Mouse (Mus musculus): Measurements from ENCODE around the gene Gm11042. TPM values are rescaled to one million over a fixed set of nuclear protein-coding genes. Genes with fewer than 3 reads are reported as not detected.

Gm11042 gene
- polyA plus RNA-seq, 1 experiment from 2014 or later: not detected

- no peak overlapping the region for H3K9ac ChIP-seq (replicated peaks; ENCODE audit: low read depth, low read length)
- H3K9me3 ChIP-seq (ENCODE audit: control insufficient read depth, low read length): no peaks in the 10 kb centered on the region
- ATAC-seq: peak; percentile 79
- H3K4me2 ChIP-seq (ENCODE audit: low read length): no peak overlapping the region
- H3K27ac ChIP-seq (ENCODE audit: low read length): no peak overlapping the region
- WGBS: 19% methylated on average over 13 of the region's 13 CpGs
- no peaks in the 10 kb centered on the region for H3K36me3 ChIP-seq (ENCODE audit: control insufficient read depth, insufficient read depth)
- H3K4me1 ChIP-seq (replicated peaks; ENCODE audit: control insufficient read depth, insufficient read depth, low read length): no peaks in the 10 kb centered on the region
- no peaks in the 10 kb centered on the region for H3K27me3 ChIP-seq (replicated peaks; ENCODE audit: control insufficient read depth, insufficient read depth, low read length)
- no peak overlapping the region for H3K4me3 ChIP-seq (replicated peaks; ENCODE audit: low read length)
Measured at GRCm38 (mm10) chr12:74333016-74333415, 16.8 kb upstream of the Gm11042 start.

DNA sequence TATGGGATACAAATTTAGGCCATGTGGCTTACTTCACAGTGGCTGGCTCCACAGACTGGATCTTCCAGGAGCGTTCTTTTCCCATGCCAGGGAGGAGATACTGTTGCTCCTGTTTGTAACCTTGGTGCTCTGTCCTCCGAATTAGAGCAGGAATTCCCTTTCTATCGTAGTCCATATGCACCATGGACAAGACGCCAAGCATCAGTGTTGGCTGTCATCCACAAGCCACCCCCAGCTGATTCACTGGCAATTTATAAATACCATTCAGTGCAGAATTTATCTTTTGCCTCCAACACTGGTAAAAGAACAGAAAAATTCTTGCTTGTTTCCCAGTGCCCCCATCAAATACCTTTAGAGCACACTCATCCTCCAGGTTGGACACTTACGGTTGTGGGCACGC, 13.6 kb upstream of the Gm11042 start:
- H3K9me3 ChIP-seq (ENCODE audit: control insufficient read depth, low read length): no peaks in the 10 kb centered on the region
- H3K4me2 ChIP-seq (ENCODE audit: low read length): no peak overlapping the region
- no peaks in the 10 kb centered on the region for H3K27me3 ChIP-seq (replicated peaks; ENCODE audit: control insufficient read depth, insufficient read depth, low read length)
- H3K36me3 ChIP-seq (ENCODE audit: control insufficient read depth, insufficient read depth): no peaks in the 10 kb centered on the region
- WGBS: 85% methylated on average over 6 of the region's 6 CpGs
- H3K4me3 ChIP-seq (replicated peaks; ENCODE audit: low read length): no peak overlapping the region
- no peak overlapping the region for H3K27ac ChIP-seq (ENCODE audit: low read length)
- H3K4me1 ChIP-seq (replicated peaks; ENCODE audit: control insufficient read depth, insufficient read depth, low read length): no peaks in the 10 kb centered on the region
- H3K9ac ChIP-seq (replicated peaks; ENCODE audit: low read depth, low read length): no peak overlapping the region
- no peak for ATAC-seq

DNA sequence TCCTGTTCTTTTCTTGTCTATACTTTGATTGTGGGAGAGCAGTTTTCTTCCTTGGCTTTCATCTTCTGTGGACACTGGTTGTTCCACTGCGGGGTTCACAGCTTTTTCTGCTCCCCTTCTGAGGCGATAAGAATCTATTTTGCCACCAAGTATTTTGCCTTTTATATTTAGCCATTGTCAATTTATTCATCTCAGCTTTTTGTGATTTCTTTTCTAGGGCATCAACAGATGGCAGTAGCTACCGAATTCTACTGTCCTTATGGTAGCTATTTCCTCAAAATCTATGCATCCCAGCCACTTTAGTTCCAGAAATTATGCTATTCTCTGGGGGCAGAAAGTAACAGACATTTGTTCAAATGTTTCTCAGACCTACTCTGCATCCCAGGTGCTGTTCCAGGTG, 10.4 kb upstream of the Gm11042 start:
- 0 out of 2 replicates have a peak, but pooled peaks have one; percentile 4 for ATAC-seq

DNA sequence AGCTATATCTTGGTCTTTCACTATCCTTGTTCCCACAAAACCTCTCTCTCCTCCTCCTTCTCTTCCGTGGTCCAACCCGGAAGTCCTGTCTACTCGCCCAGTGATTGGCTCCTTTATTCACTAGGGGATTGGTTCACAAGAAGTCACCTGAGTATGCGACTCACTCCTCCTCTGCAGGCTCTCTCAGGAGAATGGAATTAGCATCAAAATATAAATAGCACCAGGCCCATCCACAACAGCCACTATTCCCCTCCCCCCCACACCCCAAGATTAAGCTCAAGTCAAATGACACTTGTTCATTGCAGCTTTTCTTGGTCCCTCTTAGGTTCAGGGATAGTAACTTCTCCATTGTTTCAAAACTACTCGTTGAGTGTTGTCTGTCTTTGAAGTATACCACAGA, 5.8 kb upstream of the Gm11042 start:
- ATAC-seq: no peak
- no peaks in the 10 kb centered on the region for H3K9me3 ChIP-seq (ENCODE audit: control insufficient read depth, low read length)
- 87% methylated on average over 5 of the region's 5 CpGs for WGBS
- H3K36me3 ChIP-seq (ENCODE audit: control insufficient read depth, insufficient read depth): no peaks in the 10 kb centered on the region
- H3K4me1 ChIP-seq (replicated peaks; ENCODE audit: control insufficient read depth, insufficient read depth, low read length): 0 out of 2 replicates have a peak, but pooled peaks cover 2% of the 10 kb centered on the region
- H3K4me2 ChIP-seq (ENCODE audit: low read length): no peak overlapping the region
- no peak overlapping the region for H3K4me3 ChIP-seq (replicated peaks; ENCODE audit: low read length)
- no peak overlapping the region for H3K27ac ChIP-seq (ENCODE audit: low read length)
- no peaks in the 10 kb centered on the region for H3K27me3 ChIP-seq (replicated peaks; ENCODE audit: control insufficient read depth, insufficient read depth, low read length)
- no peak overlapping the region for H3K9ac ChIP-seq (replicated peaks; ENCODE audit: low read depth, low read length)

More for the DNA sequence above, 10.4 kb upstream of the Gm11042 start:
- Histone ChIP-seq H3K9me3 (ENCODE audit: control insufficient read depth, low read length) (no peaks in the 10 kb centered on the region), H3K4me1 (replicated peaks; ENCODE audit: control insufficient read depth, insufficient read depth, low read length) (no peaks in the 10 kb centered on the region), H3K4me3 (replicated peaks; ENCODE audit: low read length) (no peak overlapping the region), H3K27ac (ENCODE audit: low read length) (no peak overlapping the region), H3K9ac (replicated peaks; ENCODE audit: low read depth, low read length) (no peak overlapping the region), H3K27me3 (replicated peaks; ENCODE audit: control insufficient read depth, insufficient read depth, low read length) (no peaks in the 10 kb centered on the region), H3K4me2 (ENCODE audit: low read length) (no peak overlapping the region), H3K36me3 (ENCODE audit: control insufficient read depth, insufficient read depth) (no peaks in the 10 kb centered on the region)
- WGBS: 77% methylated on average over 3 of the region's 3 CpGs

GRCm38 (mm10) chr12:74320318-74320717, 4.1 kb upstream of the Gm11042 start:
- H3K36me3 ChIP-seq (ENCODE audit: control insufficient read depth, insufficient read depth): no peaks in the 10 kb centered on the region
- no peak overlapping the region for H3K9ac ChIP-seq (replicated peaks; ENCODE audit: low read depth, low read length)
- H3K27me3 ChIP-seq (replicated peaks; ENCODE audit: control insufficient read depth, insufficient read depth, low read length): no peaks in the 10 kb centered on the region
- H3K27ac ChIP-seq (ENCODE audit: low read length): no peak overlapping the region
- no peak overlapping the region for H3K4me3 ChIP-seq (replicated peaks; ENCODE audit: low read length)
- 0 out of 2 replicates have a peak, but pooled peaks cover 2% of the 10 kb centered on the region for H3K4me1 ChIP-seq (replicated peaks; ENCODE audit: control insufficient read depth, insufficient read depth, low read length)
- peak; percentile 36; the same call in 1 of the 2 replicates for ATAC-seq
- WGBS: 11% methylated on average over 10 of the region's 10 CpGs
- H3K4me2 ChIP-seq (ENCODE audit: low read length): 0 out of 2 replicates have a peak overlapping the region, but pooled peaks have one; percentile 25
- no peaks in the 10 kb centered on the region for H3K9me3 ChIP-seq (ENCODE audit: control insufficient read depth, low read length)

DNA sequence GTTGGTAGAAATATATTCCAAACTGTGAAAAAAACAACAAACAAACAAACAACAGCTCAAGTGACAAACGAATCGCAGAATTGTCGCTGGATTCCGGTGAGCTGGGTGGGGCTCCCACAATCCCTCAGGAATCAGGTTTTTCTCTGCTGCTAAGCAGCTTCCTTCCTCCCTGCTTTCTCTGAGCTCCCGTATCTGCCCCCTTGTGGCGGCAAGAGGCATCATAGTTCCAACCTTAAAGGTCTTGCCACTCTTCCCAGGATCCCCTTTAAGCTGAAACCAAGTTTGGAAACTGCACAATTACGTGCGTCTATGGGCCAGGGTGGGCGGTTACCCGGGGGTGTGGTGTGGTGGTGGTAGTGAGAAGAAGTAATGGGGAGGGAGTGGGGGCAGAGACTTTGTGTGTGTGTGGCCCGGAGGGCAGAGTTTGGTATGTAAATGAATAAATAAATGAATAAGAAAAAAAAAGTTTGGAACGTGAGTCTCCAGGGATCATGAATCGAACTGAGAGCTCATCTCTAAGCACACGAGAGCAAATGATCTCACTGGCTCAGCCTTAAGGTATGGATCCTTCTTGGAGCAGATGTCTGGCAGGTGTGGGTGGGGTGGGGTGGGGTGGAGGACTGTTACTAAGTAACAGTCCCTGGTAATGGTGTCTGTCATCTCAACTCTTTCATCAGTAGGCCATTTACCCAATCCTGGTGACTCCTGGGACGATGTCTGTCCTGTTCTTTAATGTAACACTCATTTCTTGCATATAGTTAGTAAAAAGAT, 980 bp upstream of the Gm11042 start:
- 13% methylated on average over 15 of the region's 15 CpGs for WGBS
- Histone ChIP-seq H3K4me1 (replicated peaks; ENCODE audit: control insufficient read depth, insufficient read depth, low read length) (0 out of 2 replicates have a peak, but pooled peaks cover 2% of the 10 kb centered on the region), H3K4me3 (replicated peaks; ENCODE audit: low read length) (peak overlapping the region; percentile 49), H3K27me3 (replicated peaks; ENCODE audit: control insufficient read depth, insufficient read depth, low read length) (no peaks in the 10 kb centered on the region), H3K36me3 (ENCODE audit: control insufficient read depth, insufficient read depth) (no peaks in the 10 kb centered on the region), H3K4me2 (ENCODE audit: low read length) (peak overlapping the region; percentile 64), H3K27ac (ENCODE audit: low read length) (peak overlapping the region; percentile 78), H3K9me3 (ENCODE audit: control insufficient read depth, low read length) (no peaks in the 10 kb centered on the region), H3K9ac (replicated peaks; ENCODE audit: low read depth, low read length) (peak overlapping the region; percentile 55)
- peak; percentile 90 for ATAC-seq

- Histone ChIP-seq H3K36me3 (ENCODE audit: control insufficient read depth, insufficient read depth) (no peaks in the 10 kb centered on the region), H3K9ac (replicated peaks; ENCODE audit: low read depth, low read length) (no peak overlapping the region), H3K4me2 (ENCODE audit: low read length) (no peak overlapping the region), H3K9me3 (ENCODE audit: control insufficient read depth, low read length) (no peaks in the 10 kb centered on the region), H3K27me3 (replicated peaks; ENCODE audit: control insufficient read depth, insufficient read depth, low read length) (no peaks in the 10 kb centered on the region), H3K27ac (ENCODE audit: low read length) (no peak overlapping the region), H3K4me3 (replicated peaks; ENCODE audit: low read length) (no peak overlapping the region), H3K4me1 (replicated peaks; ENCODE audit: control insufficient read depth, insufficient read depth, low read length) (no peaks in the 10 kb centered on the region)
- WGBS: 46% methylated on average over 2 of the region's 2 CpGs
- no peak for ATAC-seq
Measured at GRCm38 (mm10) chr12:74315221-74315620, 973 bp downstream of the Gm11042 start.

DNA sequence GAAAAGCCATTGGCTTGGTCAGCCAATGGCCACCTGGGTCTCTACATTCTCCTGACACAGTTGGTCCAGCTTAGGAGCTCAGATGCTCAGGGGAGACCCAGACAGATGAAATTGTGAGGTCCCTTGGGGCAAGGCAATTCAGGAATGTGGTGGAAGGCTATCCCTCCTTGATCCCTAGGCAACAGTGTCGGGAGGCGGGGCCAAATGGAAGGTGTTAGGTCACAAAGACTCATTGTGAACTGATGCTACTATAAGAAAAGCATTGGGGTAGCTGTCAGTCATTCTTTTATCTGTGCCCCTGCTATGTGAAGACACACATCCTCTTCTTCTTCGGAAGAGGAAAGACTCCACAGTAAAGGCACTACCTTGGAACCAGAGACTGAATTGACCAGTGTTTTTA, 3.6 kb downstream of the Gm11042 start:
- H3K9ac ChIP-seq (replicated peaks; ENCODE audit: low read depth, low read length): no peak overlapping the region
- H3K4me2 ChIP-seq (ENCODE audit: low read length): no peak overlapping the region
- WGBS: 80% methylated on average over 3 of the region's 3 CpGs
- H3K27ac ChIP-seq (ENCODE audit: low read length): no peak overlapping the region
- no peaks in the 10 kb centered on the region for H3K4me1 ChIP-seq (replicated peaks; ENCODE audit: control insufficient read depth, insufficient read depth, low read length)
- no peak for ATAC-seq
- H3K4me3 ChIP-seq (replicated peaks; ENCODE audit: low read length): no peak overlapping the region
- no peaks in the 10 kb centered on the region for H3K9me3 ChIP-seq (ENCODE audit: control insufficient read depth, low read length)
- H3K27me3 ChIP-seq (replicated peaks; ENCODE audit: control insufficient read depth, insufficient read depth, low read length): no peaks in the 10 kb centered on the region
- no peaks in the 10 kb centered on the region for H3K36me3 ChIP-seq (ENCODE audit: control insufficient read depth, insufficient read depth)

DNA sequence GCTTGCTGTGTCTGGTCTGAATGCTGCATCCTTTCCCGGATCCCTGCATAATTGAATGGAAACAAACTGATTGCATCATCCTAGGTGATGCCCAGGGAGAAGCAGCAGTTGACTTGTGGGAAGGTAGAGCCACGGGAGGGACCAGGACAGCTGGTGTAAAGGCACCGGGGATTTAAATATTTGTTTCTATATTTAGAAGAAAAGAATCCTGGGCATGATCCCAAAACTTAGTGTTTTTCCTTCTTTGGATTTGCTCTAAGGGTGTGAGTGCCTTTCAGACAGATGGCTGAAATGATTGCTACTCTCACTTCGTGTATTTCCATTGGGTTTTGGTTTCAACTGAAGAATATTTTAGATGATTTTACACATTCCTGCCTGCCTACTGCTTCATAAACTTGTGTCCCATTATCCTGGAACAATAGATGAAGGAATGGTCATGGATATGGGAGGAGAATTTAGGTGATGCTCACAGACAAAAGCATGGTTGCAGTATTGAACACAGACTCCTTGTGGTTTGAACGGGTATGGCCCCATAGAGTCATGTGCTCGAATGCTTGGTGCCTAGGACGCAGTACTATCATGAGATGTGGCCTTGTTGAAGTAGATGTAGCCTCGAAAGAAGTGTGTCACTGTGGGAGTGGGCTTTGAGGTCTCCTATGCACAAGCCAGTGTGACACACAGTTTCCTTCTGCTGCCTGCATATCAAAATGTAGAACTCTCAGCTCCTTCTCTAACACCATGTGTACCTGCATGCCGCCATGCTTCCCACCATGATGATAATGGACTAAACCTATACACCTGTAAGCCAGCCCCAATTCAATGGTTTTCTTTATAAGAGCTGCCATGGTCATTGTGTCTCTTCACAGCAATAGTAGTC, 12.5 kb downstream of the Gm11042 start:
- peak; percentile 84 for ATAC-seq
- Histone ChIP-seq H3K4me2 (ENCODE audit: low read length) (no peak overlapping the region), H3K9me3 (ENCODE audit: control insufficient read depth, low read length) (no peaks in the 10 kb centered on the region), H3K27me3 (replicated peaks; ENCODE audit: control insufficient read depth, insufficient read depth, low read length) (no peaks in the 10 kb centered on the region), H3K9ac (replicated peaks; ENCODE audit: low read depth, low read length) (no peak overlapping the region), H3K36me3 (ENCODE audit: control insufficient read depth, insufficient read depth) (no peaks in the 10 kb centered on the region), H3K27ac (ENCODE audit: low read length) (peak overlapping the region; percentile 72), H3K4me1 (replicated peaks; ENCODE audit: control insufficient read depth, insufficient read depth, low read length) (peaks cover 12% of the 10 kb centered on the region), H3K4me3 (replicated peaks; ENCODE audit: low read length) (no peak overlapping the region)
- 59% methylated on average over 9 of the region's 9 CpGs for WGBS

All from forebrain, embryonic 16.5 days (tissue).